Mouse (Mus musculus): ENCODE results near the gene Eif2b4. TPM values are rescaled to one million over a fixed set of nuclear protein-coding genes. Genes with fewer than 3 reads are reported as not detected.
A peak's percentile ranks its signal among the peaks of the same experiment; 100 is the strongest.
"Not testable (repeated sequence)": the region's sequence is repeated elsewhere in the genome, so short reads cannot be mapped to it uniquely, and the experiment has no call there.

The Eif2b4 gene
- polyA plus RNA-seq, 1 experiment: 57.4 TPM

DNA sequence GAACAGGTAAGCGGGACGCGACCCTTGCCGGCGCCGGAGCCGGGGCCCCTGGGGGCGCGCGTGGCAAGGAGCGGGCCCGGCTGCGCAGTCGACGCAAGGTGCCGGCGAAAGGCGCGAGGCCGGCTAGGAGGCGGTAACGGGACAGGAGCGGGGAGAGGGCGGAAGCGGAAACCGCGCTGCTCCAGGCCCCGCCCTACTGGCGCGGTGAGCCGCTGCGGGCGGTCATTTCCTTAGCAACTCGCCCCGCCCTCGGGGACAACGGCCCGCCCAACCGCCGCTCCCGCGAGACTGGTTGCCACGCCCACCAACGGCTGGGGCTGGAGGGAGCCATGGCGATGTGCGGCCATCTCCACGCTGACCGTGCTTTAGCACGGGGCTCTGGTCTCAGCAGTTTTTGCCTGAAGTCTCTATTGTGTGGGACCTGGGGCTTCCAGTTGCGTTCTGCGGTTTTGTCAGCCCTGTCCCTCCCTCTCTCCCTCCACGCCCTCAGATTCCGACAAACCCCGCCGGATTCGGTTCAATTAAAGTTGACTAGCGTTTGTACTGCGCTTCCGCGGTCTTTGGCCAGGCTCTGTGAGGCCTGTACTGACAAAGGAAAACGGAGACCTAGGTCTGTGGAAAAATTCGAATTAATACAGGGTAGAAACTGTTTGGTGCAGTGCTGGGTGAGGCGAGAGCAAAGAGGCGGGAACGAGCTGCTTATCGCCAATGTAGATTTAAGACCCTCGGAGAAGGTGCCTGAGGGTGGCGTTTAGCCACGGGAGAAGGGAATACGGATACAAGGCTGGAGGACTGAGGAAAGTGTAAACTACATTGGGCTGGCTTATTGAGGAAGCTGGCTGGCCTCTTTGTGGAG is 27.4 kb upstream of the Eif2b4 start, which contains the start of gene Ppm1g:
Gene Ppm1g (minus strand): TSS at position 240 of the 856 bp plus-strand sequence.
- peak within 1 kb of the TSS; percentile 96 for H3K27ac ChIP-seq (ENCODE audit: control insufficient read depth, insufficient read depth, low read depth, low read length, poor library complexity)
- no peak; the same call in 1 of the 2 replicates for TF ChIP-seq CTCF (IDR thresholded peaks at IDR 0.05; ENCODE audit: control insufficient read depth, insufficient read depth, low read length)
- TF ChIP-seq POLR2A (IDR thresholded peaks at IDR 0.05; ENCODE audit: borderline replicate concordance, control insufficient read depth, low read depth, low read length): peak; percentile 99
- under 1% methylated on average over 69 of the region's 70 CpGs for WGBS

DNA sequence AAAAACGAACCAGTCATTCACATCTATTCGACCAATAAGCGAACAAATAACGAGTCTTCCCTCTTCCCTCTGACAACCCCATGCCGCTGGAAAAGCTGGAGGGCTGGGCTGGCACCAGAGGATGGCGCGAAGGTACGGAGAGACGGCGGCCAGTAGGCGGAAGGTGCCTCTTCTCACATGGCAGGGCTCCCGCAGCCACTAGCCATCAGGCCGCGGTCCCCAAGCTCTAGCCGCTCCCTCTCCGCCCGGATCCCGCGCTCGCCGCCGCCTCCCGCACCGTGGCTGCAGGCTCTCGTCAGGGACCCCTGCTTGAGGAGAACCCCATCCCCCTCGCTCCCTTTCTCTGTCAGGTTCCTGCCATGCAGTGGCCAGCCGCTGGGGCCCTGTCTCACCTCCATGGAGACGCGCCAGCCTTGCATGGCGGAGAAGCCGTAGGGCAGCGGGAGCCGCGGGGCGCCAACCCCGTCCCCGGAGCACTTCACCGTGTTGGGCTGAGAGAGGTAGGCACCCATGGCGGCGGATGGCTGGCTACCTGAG is 26.7 kb upstream of the Eif2b4 start:
- Histone ChIP-seq H3K27ac (ENCODE audit: control insufficient read depth, insufficient read depth, low read depth, low read length, poor library complexity) (peak overlapping the region; percentile 96), H3K4me3 (replicated peaks; ENCODE audit: control insufficient read depth, low read depth, low read length) (peak overlapping the region; percentile 93), H3K4me1 (ENCODE audit: control insufficient read depth, insufficient read depth, low read length) (peaks cover 1% of the 10 kb centered on the region; the same call in 1 of the 2 replicates)
- TF ChIP-seq POLR2A (IDR thresholded peaks at IDR 0.05; ENCODE audit: borderline replicate concordance, control insufficient read depth, low read depth, low read length) (no peak), CTCF (IDR thresholded peaks at IDR 0.05; ENCODE audit: control insufficient read depth, insufficient read depth, low read length) (no peak)
- under 1% methylated on average over 40 of the region's 40 CpGs for WGBS

More for the DNA sequence above, 27.4 kb upstream of the Eif2b4 start, which contains the start of gene Ppm1g:
- peak within 1 kb of the TSS; percentile 93 for H3K4me3 ChIP-seq (replicated peaks; ENCODE audit: control insufficient read depth, low read depth, low read length)
- peaks cover 1% of the 10 kb centered on the region; the same call in 1 of the 2 replicates for H3K4me1 ChIP-seq (ENCODE audit: control insufficient read depth, insufficient read depth, low read length)

DNA sequence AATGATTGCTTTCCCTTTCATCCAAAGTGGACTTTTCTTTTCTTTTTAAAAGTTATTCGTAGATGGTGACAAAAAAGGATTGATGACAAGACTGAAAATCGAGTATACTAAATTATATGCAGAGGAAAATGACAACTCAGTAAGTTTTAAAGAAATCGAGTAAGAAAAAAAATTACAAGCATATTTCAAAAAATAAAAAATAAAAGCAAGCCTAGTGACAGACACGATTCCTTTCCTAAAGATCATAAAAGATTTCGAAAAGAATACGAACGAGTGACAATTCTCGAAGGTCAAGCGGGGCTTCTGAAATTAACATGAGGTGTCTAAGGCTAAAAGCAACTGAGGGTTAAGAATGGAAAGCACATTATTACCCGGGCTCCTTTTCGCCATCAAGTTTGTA is 26.2 kb upstream of the Eif2b4 start:
- TF ChIP-seq POLR2A (IDR thresholded peaks at IDR 0.05; ENCODE audit: borderline replicate concordance, control insufficient read depth, low read depth, low read length) (no peak), CTCF (IDR thresholded peaks at IDR 0.05; ENCODE audit: control insufficient read depth, insufficient read depth, low read length) (no peak)
- Histone ChIP-seq H3K4me1 (ENCODE audit: control insufficient read depth, insufficient read depth, low read length) (peaks cover 1% of the 10 kb centered on the region; the same call in 1 of the 2 replicates), H3K27ac (ENCODE audit: control insufficient read depth, insufficient read depth, low read depth, low read length, poor library complexity) (peak overlapping the region; percentile 96), H3K4me3 (replicated peaks; ENCODE audit: control insufficient read depth, low read depth, low read length) (peak overlapping the region; percentile 93)
- under 1% methylated on average over 11 of the region's 11 CpGs for WGBS

DNA sequence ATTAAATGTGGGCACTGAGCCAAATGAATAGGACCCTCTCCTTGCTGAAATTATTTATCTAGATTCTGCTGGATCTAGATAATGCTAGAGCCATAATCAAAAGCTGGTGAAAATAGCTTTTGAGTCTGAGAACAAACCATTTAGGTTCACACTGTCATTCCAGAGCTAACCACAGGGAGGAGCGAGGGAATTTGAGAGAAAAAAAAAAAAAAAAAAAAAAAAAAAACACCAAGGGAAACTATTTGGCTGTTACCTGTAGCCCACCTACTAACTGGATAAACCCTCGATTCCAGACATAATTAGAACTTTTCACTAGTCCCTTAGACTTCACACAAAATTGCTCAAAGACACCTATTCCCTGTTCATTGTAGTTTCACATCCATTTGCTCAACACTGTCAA is 25.8 kb upstream of the Eif2b4 start:
- no peak overlapping the region for H3K27ac ChIP-seq (ENCODE audit: control insufficient read depth, insufficient read depth, low read depth, low read length, poor library complexity)
- TF ChIP-seq CTCF (IDR thresholded peaks at IDR 0.05; ENCODE audit: control insufficient read depth, insufficient read depth, low read length) (no peak), POLR2A (IDR thresholded peaks at IDR 0.05; ENCODE audit: borderline replicate concordance, control insufficient read depth, low read depth, low read length) (no peak)
- peaks cover 1% of the 10 kb centered on the region; the same call in 1 of the 2 replicates for H3K4me1 ChIP-seq (ENCODE audit: control insufficient read depth, insufficient read depth, low read length)
- no peak overlapping the region for H3K4me3 ChIP-seq (replicated peaks; ENCODE audit: control insufficient read depth, low read depth, low read length)
- 6% methylated on average over 2 of the region's 2 CpGs for WGBS

DNA sequence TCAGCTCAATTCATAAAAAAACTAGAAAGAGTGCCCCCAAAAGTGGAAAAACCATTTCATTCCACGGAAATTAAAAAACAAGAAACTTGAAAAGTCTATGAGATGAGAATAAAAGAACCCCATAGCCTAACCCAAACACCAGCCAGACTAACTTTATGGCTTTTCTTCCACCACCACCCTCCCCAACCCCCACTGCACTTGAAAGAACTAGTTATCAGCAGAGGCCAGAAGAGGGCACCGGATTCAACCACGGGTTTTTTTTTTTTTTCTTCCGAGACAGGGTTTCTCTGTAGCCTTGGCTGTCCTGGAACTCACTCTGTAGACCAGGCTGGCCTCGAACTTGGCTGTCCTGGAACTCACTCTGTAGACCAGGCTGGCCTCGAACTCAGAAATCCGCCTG is 25.1 kb upstream of the Eif2b4 start:
- Histone ChIP-seq H3K4me1 (ENCODE audit: control insufficient read depth, insufficient read depth, low read length) (peaks cover 1% of the 10 kb centered on the region; the same call in 1 of the 2 replicates), H3K27ac (ENCODE audit: control insufficient read depth, insufficient read depth, low read depth, low read length, poor library complexity) (no peak overlapping the region), H3K4me3 (replicated peaks; ENCODE audit: control insufficient read depth, low read depth, low read length) (peak overlapping the region; percentile 17)
- 27% methylated on average over 7 of the region's 7 CpGs for WGBS
- TF ChIP-seq CTCF (IDR thresholded peaks at IDR 0.05; ENCODE audit: control insufficient read depth, insufficient read depth, low read length): no peak
- no peak for TF ChIP-seq POLR2A (IDR thresholded peaks at IDR 0.05; ENCODE audit: borderline replicate concordance, control insufficient read depth, low read depth, low read length)

DNA sequence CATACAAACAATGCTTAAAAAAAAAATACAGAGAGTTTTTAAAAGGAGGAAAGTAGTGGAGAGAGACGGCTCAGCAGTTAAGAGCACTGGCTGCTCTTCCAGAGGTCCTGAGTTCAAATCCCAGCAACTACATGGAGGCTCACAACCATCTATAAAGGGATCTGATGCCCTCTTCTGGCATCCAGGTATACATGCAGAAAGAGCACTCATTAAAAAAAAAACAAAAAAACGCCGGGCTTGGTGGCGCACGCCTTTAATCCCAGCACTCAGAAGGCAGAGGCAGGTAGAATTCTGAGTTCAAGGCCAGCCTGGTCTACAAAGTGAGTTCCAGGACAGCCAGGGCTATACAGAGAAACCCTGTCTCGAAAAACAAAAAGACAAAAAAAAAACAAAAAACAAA is 23.3 kb upstream of the Eif2b4 start:
- not testable (repeated sequence) for H3K27ac ChIP-seq (ENCODE audit: control insufficient read depth, insufficient read depth, low read depth, low read length, poor library complexity); H3K4me3 ChIP-seq (replicated peaks; ENCODE audit: control insufficient read depth, low read depth, low read length); H3K4me1 ChIP-seq (ENCODE audit: control insufficient read depth, insufficient read depth, low read length)
- 74% methylated on average over 6 of the region's 6 CpGs for WGBS

DNA sequence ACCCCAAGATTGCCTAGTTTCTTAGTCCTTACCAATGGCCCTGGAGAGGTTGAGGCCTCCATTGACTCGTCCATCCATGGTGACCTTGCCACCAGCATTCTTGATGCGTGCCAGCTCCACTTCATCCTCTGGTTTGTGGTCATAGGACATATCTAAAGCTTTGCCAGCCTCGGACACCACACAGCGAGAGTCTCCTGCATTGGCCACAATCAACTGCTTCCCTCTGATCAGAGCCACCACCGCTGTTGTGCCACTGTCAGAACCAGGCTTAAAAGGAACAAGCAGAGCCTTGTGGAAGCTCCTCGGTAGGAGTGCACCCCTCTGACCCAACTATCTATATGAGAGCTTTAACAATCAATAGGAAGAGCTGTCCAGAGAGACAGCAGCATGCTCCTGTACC is 11.2 kb upstream of the Eif2b4 start:
- Histone ChIP-seq H3K27ac (ENCODE audit: control insufficient read depth, insufficient read depth, low read depth, low read length, poor library complexity) (no peak overlapping the region), H3K4me1 (ENCODE audit: control insufficient read depth, insufficient read depth, low read length) (no peaks in the 10 kb centered on the region), H3K4me3 (replicated peaks; ENCODE audit: control insufficient read depth, low read depth, low read length) (no peak overlapping the region)
- TF ChIP-seq CTCF (IDR thresholded peaks at IDR 0.05; ENCODE audit: control insufficient read depth, insufficient read depth, low read length): no peak
- no peak for TF ChIP-seq POLR2A (IDR thresholded peaks at IDR 0.05; ENCODE audit: borderline replicate concordance, control insufficient read depth, low read depth, low read length)
- WGBS: 90% methylated on average over 6 of the region's 6 CpGs

DNA sequence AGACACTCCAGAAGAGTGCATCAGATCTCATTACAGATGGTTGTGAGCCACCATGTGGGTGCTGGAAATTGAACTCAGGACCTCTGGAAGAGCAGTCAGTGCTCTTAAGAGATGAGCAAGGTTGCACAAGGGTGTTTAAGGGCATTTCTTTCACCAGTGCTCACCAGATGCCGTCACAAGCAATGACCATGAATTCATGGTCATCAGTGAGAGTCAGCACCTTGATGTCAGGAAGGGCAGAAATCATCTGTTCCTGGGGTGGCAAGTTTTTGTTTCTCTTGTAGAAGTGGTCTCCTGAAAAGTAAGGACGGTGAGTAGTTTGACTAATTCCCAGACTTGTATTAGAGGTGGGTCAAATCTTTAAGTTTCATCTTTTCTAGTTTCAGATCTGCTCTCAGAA is 10.6 kb upstream of the Eif2b4 start:
- 94% methylated on average over 2 of the region's 2 CpGs for WGBS
- Histone ChIP-seq H3K4me1 (ENCODE audit: control insufficient read depth, insufficient read depth, low read length) (no peaks in the 10 kb centered on the region), H3K27ac (ENCODE audit: control insufficient read depth, insufficient read depth, low read depth, low read length, poor library complexity) (no peak overlapping the region), H3K4me3 (replicated peaks; ENCODE audit: control insufficient read depth, low read depth, low read length) (no peak overlapping the region)
- no peak for TF ChIP-seq CTCF (IDR thresholded peaks at IDR 0.05; ENCODE audit: control insufficient read depth, insufficient read depth, low read length)
